Mouse (Mus musculus): ENCODE data around the gene Gm48551.

DNA sequence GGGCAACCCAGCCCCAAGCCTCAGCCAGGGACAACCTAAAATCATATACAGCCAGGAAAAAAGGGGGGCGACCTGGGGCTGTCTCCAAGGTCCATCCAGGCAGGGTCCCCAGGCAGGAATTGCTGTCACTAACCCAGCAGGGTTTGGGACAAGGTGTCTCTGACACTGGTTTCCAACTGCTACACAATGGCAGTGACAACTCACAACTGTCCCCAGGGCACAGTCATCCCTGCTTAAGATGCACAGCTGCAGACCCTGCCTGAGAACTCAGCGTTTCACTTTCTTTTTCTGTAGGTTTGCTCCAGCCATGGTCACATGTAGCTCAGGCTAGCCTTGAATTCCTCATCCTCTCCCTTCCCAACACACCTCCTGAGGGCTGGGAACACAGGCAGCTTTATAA is 44.8 kb downstream of the Gm48551 start:
- TF ChIP-seq POLR2A (IDR thresholded peaks at IDR 0.05; ENCODE audit: borderline replicate concordance, low read depth, low read length), result 0 out of 2 replicates have a peak, but pooled peaks have one; percentile 26
- TF ChIP-seq CTCF (IDR thresholded peaks at IDR 0.05; ENCODE audit: low read depth, low read length), result no peak

Measured in bone marrow macrophage, adult 2 months (primary cell).